Mouse (Mus musculus) common myeloid progenitor, adult 5-6 weeks (primary cell): ENCODE results near the gene Ecpas. TPM values are rescaled to one million over a fixed set of nuclear protein-coding genes. Genes with fewer than 3 reads are reported as not detected.

Source experiments
- ATAC-seq: replicated peaks from 2 replicates; pipeline ENCODE4 v1.8.0; 2016; ENCODE audit warnings: low read depth, mild to moderate bottlenecking, moderate TSS enrichment, inconsistent platforms; ENCODE audit not compliant: poor library complexity, severe bottlenecking
- total RNA-seq: library from RNA; stranded (forward); fragments of 200-1000, 187-1606 nt; gene quantifications from 2 replicates; pipeline ENCODE4 v1.2.3, GENCODE M21; 2017

Gene Ecpas
- total RNA-seq, 1 experiment from 2014 or later = 104 TPM

DNA sequence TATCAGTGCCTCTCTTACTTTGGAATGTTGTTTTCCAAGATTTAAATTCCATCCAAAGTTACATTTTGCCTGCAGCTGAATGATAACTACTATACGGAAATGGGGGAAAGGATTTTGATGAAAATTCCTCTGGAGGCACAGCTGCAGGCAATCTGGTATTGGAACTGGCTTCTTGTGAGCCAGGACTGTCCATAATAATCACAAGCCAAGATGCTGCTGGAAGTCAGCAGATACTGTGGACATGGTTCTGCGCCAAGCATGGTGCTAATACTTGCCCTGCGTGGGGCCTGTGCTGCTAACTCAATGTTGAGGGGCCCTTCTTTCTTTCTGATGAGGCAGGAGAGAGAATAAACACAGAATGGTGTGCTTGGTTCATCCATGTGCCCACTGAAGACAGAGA lies 149.1 kb downstream of the Ecpas start:
- ATAC-seq = no peak

DNA sequence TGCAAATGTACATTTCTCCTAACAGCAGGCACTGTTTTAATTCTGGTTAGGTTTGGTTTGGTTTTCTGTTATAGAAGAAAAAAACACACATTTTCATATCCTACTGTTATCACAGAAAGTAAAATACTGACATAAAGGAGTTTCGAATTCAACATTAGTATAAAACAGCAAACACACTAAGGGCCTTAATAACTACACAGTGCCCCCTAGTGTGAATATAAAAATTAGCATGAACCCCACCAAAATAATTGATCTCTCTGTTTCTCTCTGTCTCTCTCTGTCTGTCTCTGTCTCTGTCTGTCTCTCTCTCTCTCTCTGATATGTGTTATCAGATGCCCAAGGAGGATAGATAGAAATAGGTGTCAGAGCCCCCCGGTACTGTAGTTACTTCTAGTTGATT lies 163.0 kb downstream of the Ecpas start:
- peak; percentile 71; the same call in 1 of the 2 replicates for ATAC-seq

DNA sequence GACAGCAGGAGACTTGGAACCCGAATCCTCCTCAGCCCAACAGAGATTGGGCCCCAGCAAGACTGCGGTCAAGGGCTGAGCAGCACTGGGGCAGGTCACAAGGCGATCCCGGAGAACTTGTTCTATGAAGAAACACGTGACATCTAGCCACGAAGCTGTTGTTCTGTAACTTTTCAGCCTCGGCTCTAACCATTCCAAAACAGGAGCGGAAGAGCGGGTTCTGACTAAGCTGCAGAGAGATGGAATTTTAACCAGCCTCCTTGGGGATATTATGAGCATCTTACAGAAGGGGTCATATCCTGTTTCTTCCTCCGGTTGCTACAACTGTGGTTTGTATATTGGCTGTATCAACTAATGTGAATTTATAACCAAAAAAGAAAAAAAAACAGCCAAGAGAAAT lies 163.4 kb downstream of the Ecpas start:
- no peak for ATAC-seq

Other genes starting within 250 kb of the Ecpas start
- gene Olfr267, start 125.0 kb downstream of the Ecpas start, total RNA-seq = not detected in 2 replicates
- not detected in 2 replicates for gene Zkscan16, start 30.9 kb upstream of the Ecpas start, total RNA-seq
- gene Ptgr1, start 74.4 kb upstream of the Ecpas start, total RNA-seq = 9.4 and 11.6 TPM in 2 replicates
- gene Dnajc25, start 82.3 kb upstream of the Ecpas start, total RNA-seq = 12.0 and 17.1 TPM in 2 replicates
- not detected in 2 replicates for gene Gm20503, start 90.5 kb upstream of the Ecpas start, total RNA-seq
- gene Gng10, start 122.3 kb upstream of the Ecpas start, total RNA-seq = 89.5 and 114 TPM in 2 replicates
- not detected in 2 replicates for gene AI481877, start 226.2 kb upstream of the Ecpas start, total RNA-seq